8 mouse cellular contexts compared by ENCODE assay signal in genomic region chr4:105110684-105111035, GRCm38 (mm10). TPM values are rescaled to one million over a fixed set of nuclear protein-coding genes. Genes with fewer than 3 reads are reported as not detected.
A peak's percentile ranks its signal among the peaks of the same experiment; 100 is the strongest.
DNase-seq lines count a peak whose midpoint lies in the region; ATAC-seq and TF ChIP-seq lines count a peak whose summit lies in the region.
"Had no signal": no experiment of that assay in that cellular context is flagged by ENCODE, and none has a peak within 500 bp of the region (broad histone marks: within the 10 kb centered on the region; RNA-seq: fewer than 3 reads in every experiment).

No protein-coding gene starts in this region.

- no peaks in the 10 kb centered on the region for H3K9me3 ChIP-seq in kidney, postnatal 0 days (replicated peaks; ENCODE audit: low read length)
- H3K9me3 ChIP-seq in embryonic facial prominence, embryonic 13.5 days, result no peaks in the 10 kb centered on the region
- no peaks in the 10 kb centered on the region for H3K9me3 ChIP-seq in hindbrain, embryonic 16.5 days (ENCODE audit: control insufficient read depth, low read length)
- H3K9me3 ChIP-seq in neural tube, embryonic 12.5 days, result no peaks in the 10 kb centered on the region

- H3K4me3 ChIP-seq in kidney, postnatal 0 days (replicated peaks; ENCODE audit: low read depth, low read length), result no peak overlapping the region
- peak overlapping the region; percentile 65 for H3K4me3 ChIP-seq in embryonic facial prominence, embryonic 13.5 days
- peak overlapping the region; percentile 89 for H3K4me3 ChIP-seq in hindbrain, embryonic 16.5 days (ENCODE audit: low read length)
- H3K4me3 ChIP-seq in neural tube, embryonic 12.5 days, result peak overlapping the region; percentile 70; the same call in 1 of the 2 replicates

- H3K27ac ChIP-seq in kidney, postnatal 0 days, result no peak overlapping the region
- no peak overlapping the region for H3K27ac ChIP-seq in embryonic facial prominence, embryonic 13.5 days
- peak overlapping the region; percentile 91; the same call in 1 of the 2 replicates for H3K27ac ChIP-seq in hindbrain, embryonic 16.5 days (ENCODE audit: low read depth, low read length)
- H3K27ac ChIP-seq in neural tube, embryonic 12.5 days, result no peak overlapping the region
- H3K27ac ChIP-seq: liver, embryonic 14.5 days had no signal

- no peaks in the 10 kb centered on the region for H3K4me1 ChIP-seq in kidney, postnatal 0 days (replicated peaks; ENCODE audit: insufficient read depth, low read length)
- H3K4me1 ChIP-seq in embryonic facial prominence, embryonic 13.5 days, result peaks cover 14% of the 10 kb centered on the region
- H3K4me1 ChIP-seq in hindbrain, embryonic 16.5 days (ENCODE audit: control insufficient read depth, insufficient read depth, low read depth, low read length), result peaks cover 13% of the 10 kb centered on the region
- H3K4me1 ChIP-seq in neural tube, embryonic 12.5 days, result no peaks in the 10 kb centered on the region

- WGBS in kidney, postnatal 0 days, result 69% methylated on average over 4 of the region's 4 CpGs
- 55% methylated on average over 4 of the region's 4 CpGs for WGBS in embryonic facial prominence, embryonic 13.5 days
- WGBS in hindbrain, embryonic 16.5 days, result 42% methylated on average over 4 of the region's 4 CpGs
- WGBS in neural tube, embryonic 12.5 days, result 52% methylated on average over 4 of the region's 4 CpGs

- no peak for DNase-seq in kidney, postnatal 0 days (ENCODE audit: low spot score)
- DNase-seq in kidney, postnatal 10 days, result no peak
- DNase-seq in ovary, postnatal 36 days (ENCODE audit: low spot score), result no peak
- no peak for DNase-seq in spleen, adult 18-20 months

- no peaks in the 10 kb centered on the region for H3K27me3 ChIP-seq in kidney, postnatal 0 days (ENCODE audit: insufficient read depth, low read length)
- H3K27me3 ChIP-seq in embryonic facial prominence, embryonic 13.5 days, result peaks cover 32% of the 10 kb centered on the region
- no peaks in the 10 kb centered on the region for H3K27me3 ChIP-seq in hindbrain, embryonic 16.5 days (replicated peaks; ENCODE audit: control insufficient read depth, insufficient read depth, low read length)
- no peaks in the 10 kb centered on the region for H3K27me3 ChIP-seq in neural tube, embryonic 12.5 days (replicated peaks)

- no peak overlapping the region for H3K9ac ChIP-seq in kidney, postnatal 0 days (ENCODE audit: low read depth, low read length)
- peak overlapping the region; percentile 80 for H3K9ac ChIP-seq in embryonic facial prominence, embryonic 13.5 days
- peak overlapping the region; percentile 94 for H3K9ac ChIP-seq in hindbrain, embryonic 16.5 days (ENCODE audit: low read depth, low read length)
- peak overlapping the region; percentile 78; the same call in 1 of the 2 replicates for H3K9ac ChIP-seq in neural tube, embryonic 12.5 days
- H3K9ac ChIP-seq: liver, embryonic 14.5 days had no signal

- ATAC-seq in kidney, postnatal 0 days (replicated peaks; ENCODE audit: low FRiP score, low read depth), result no peak
- ATAC-seq in embryonic facial prominence, embryonic 13.5 days (ENCODE audit: insufficient number of reproducible peaks, insufficient read depth, low FRiP score, low TSS enrichment, low read depth), result no peak
- 0 out of 2 replicates have a peak, but pooled peaks have one; percentile 19 for ATAC-seq in hindbrain, embryonic 16.5 days
- no peak for ATAC-seq in neural tube, embryonic 12.5 days (ENCODE audit: low FRiP score, low read depth)

- H3K36me3 ChIP-seq in kidney, postnatal 0 days (ENCODE audit: insufficient read depth, low read length), result no peaks in the 10 kb centered on the region
- H3K36me3 ChIP-seq in embryonic facial prominence, embryonic 13.5 days, result no peaks in the 10 kb centered on the region
- no peaks in the 10 kb centered on the region for H3K36me3 ChIP-seq in hindbrain, embryonic 16.5 days (ENCODE audit: control insufficient read depth, insufficient read depth, low read length)
- H3K36me3 ChIP-seq in neural tube, embryonic 12.5 days, result no peaks in the 10 kb centered on the region

- peak overlapping the region; percentile 95; the same call in 1 of the 2 replicates for H3K4me2 ChIP-seq in kidney, postnatal 0 days (ENCODE audit: low read length)
- H3K4me2 ChIP-seq in embryonic facial prominence, embryonic 13.5 days, result peak overlapping the region; percentile 92
- H3K4me2 ChIP-seq in hindbrain, embryonic 16.5 days (ENCODE audit: low read length), result peak overlapping the region; percentile 66
- peak overlapping the region; percentile 93 for H3K4me2 ChIP-seq in neural tube, embryonic 12.5 days (replicated peaks)

- TF ChIP-seq CTCF in kidney, postnatal 0 days (IDR thresholded peaks at IDR 0.05; ENCODE audit: low read depth), result no peak

RNA-seq across cellular contexts. Expression of gene Prkaa2, which starts 1.0 kb away (rescaled TPM):
- 14.0 and 15.3 TPM in 2 replicates for polyA plus RNA-seq in kidney, postnatal 0 days (2015; fragmentation: Nextera tagmentation; extraction: Ambion mirVana)
- polyA plus RNA-seq in embryonic facial prominence, embryonic 13.5 days (2015; fragmentation: Nextera tagmentation; extraction: Ambion mirVana), result 1.5 and 1.7 TPM in 2 replicates
- 13.5 and 15.1 TPM in 2 replicates for polyA plus RNA-seq in hindbrain, embryonic 16.5 days (2015; fragmentation: Nextera tagmentation; extraction: Ambion mirVana)
- 6.5 and 6.8 TPM in 2 replicates for polyA plus RNA-seq in neural tube, embryonic 12.5 days (2016; fragmentation: Nextera tagmentation; extraction: Ambion mirVana)

RNA-seq across cellular contexts. Expression of gene Plpp3, which starts 46.5 kb away (rescaled TPM):
- polyA plus RNA-seq in kidney, postnatal 0 days (2015; fragmentation: Nextera tagmentation; extraction: Ambion mirVana), result 77.4 and 79.6 TPM in 2 replicates
- 150 and 160 TPM in 2 replicates for polyA plus RNA-seq in embryonic facial prominence, embryonic 13.5 days (2015; fragmentation: Nextera tagmentation; extraction: Ambion mirVana)
- polyA plus RNA-seq in hindbrain, embryonic 16.5 days (2015; fragmentation: Nextera tagmentation; extraction: Ambion mirVana), result 114 and 122 TPM in 2 replicates
- polyA plus RNA-seq in neural tube, embryonic 12.5 days (2016; fragmentation: Nextera tagmentation; extraction: Ambion mirVana), result 55.7 and 57.7 TPM in 2 replicates
